Mouse (Mus musculus) heart, adult 2 months (tissue): ENCODE results near the gene Gm4131. TPM values are rescaled to one million over a fixed set of nuclear protein-coding genes. Genes with fewer than 3 reads are reported as not detected.

ENCODE experiments used
- DNase-seq, 2 experiments: peaks; one replicate each; pipeline ENCODE4 v3.0.0; 2021
- H3K27ac ChIP-seq: fragments of 200-600 bp; 2 replicates; pipeline ENCODE4 v1.8.1; 2022
- H3K27me3 ChIP-seq: fragments of 200-500 bp; 2 replicates; pipeline ENCODE4 v1.6.1; 2012; ENCODE audit warnings: mild to moderate bottlenecking, low read length, inconsistent platforms, mixed read lengths; ENCODE audit not compliant: control insufficient read depth, insufficient read depth
- H3K36me3 ChIP-seq: fragments of 200-500 bp; 2 replicates; pipeline ENCODE4 v1.6.1; 2012; ENCODE audit warnings: low read length, inconsistent platforms; ENCODE audit not compliant: control insufficient read depth, insufficient read depth
- H3K4me1 ChIP-seq: fragments of 200-500 bp; 2 replicates; pipeline ENCODE4 v1.6.1; 2011; ENCODE audit warnings: low read length; ENCODE audit not compliant: control insufficient read depth, insufficient read depth
- H3K4me3 ChIP-seq: fragments of 200-600 bp; 2 replicates; pipeline ENCODE4 v1.8.1; 2022
- H3K79me2 ChIP-seq: fragments of 200-500 bp; replicated peaks from 2 replicates; pipeline ENCODE4 v1.6.1; 2012; ENCODE audit warnings: mild to moderate bottlenecking, inconsistent platforms, low read length, moderate library complexity, mixed read lengths; ENCODE audit not compliant: control insufficient read depth, insufficient read depth
- H3K9ac ChIP-seq: fragments of 200-500 bp; 2 replicates; pipeline ENCODE4 v1.6.1; 2012; ENCODE audit warnings: low read depth, mild to moderate bottlenecking, control low read depth, inconsistent platforms, low read length, mixed read lengths
- CTCF ChIP-seq: fragments of 200-600 bp; IDR thresholded peaks from 2 replicates; pipeline ENCODE4 v1.8.1; 2022; ENCODE audit warnings: antibody characterized with exemption, mild to moderate bottlenecking, moderate library complexity
- EP300 ChIP-seq: fragments of 200-500 bp; IDR thresholded peaks from 2 replicates; pipeline ENCODE4 v1.6.1; 2011; ENCODE audit warnings: low read depth, low read length, control low read depth; ENCODE audit not compliant: insufficient read depth
- POLR2A ChIP-seq: fragments of 200-500 bp; IDR thresholded peaks from 2 replicates; pipeline ENCODE4 v1.6.1; 2011; ENCODE audit warnings: mild to moderate bottlenecking, low read depth, low read length, control low read depth; ENCODE audit not compliant: insufficient read depth
- WGBS: fragments of 180-500 bp; shearing (Covaris S2); methylation state at CpG from one replicate; pipeline ENCODE4 v1.1.7; 2018; 5-methylcytosine and 5-hydroxymethylcytosine counted together
- intact Hi-C: fragments of 180-260 bp; cut with DNase I; formaldehyde crosslinking; loops from one replicate; pipeline ENCODE4 v1.15.1; 2025
- polyA plus RNA-seq: library from polyadenylated mRNA; depleted of rRNA; stranded (reverse); fragments of >200 nt; gene quantifications from 2 replicates; pipeline ENCODE4 v1.2.3, GENCODE M21; 2012
- total RNA-seq, 2 experiments: library from RNA; stranded (reverse); gene quantifications; 2 replicates each; pipeline ENCODE4 v1.2.3; 2021

Gm4131 gene
- total and polyA plus RNA-seq, 3 experiments = not detected

DNA sequence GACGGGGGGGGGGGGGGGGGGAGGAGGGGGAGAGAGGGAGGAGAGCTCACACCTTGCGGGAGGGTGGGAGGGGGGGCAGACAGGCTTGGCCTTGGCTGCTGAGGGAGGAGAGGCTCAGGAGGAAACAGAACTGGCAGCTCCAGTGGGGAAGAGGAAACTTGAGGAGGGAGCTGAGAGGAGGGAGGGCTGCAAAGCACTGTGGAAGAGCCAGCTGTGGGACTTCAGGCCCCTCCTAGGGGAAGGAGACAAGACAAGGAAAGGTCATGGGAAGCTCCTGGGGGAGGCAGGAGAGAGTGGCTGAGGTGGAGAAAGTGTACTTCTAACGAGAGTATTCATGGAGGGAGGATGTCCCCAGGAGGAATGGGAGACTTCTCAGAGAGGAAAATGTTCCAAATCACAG lies 6.7 kb upstream of the Gm4131 start:
- WGBS = 0% methylated on average over 2 of the region's 3 CpGs

DNA sequence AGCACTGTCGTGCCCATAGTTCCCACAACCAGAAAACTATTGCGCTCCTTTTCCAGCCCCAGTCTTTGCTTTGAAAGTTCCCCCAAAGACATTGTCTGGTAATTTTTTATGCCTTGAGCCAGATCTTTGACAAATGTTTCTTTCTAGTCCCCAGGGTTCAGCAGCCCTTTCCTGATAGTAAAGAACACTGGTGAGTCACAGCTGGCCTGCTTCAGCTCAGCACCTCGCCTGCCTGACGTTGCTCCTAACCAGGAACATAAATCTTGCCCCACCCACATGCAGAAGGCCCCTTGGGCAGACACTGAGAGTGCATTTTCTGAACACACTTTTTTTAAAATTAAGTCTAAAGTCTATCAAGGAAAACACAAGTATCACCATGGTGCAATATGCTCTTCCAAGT lies 3.6 kb upstream of the Gm4131 start:
- peak in 1 of 2 experiments; percentile 38 for DNase-seq
- 33% methylated on average over 4 of the region's 4 CpGs for WGBS
- no peaks in the 10 kb centered on the region; the same call in 1 of the 2 replicates for H3K4me1 ChIP-seq
- H3K27ac ChIP-seq = no peak overlapping the region
- TF ChIP-seq CTCF (no peak), EP300 (no peak), POLR2A (no peak)
- intact Hi-C loops = no loop called here
- no peak overlapping the region for H3K9ac ChIP-seq
- no peaks in the 10 kb centered on the region for H3K27me3 ChIP-seq
- no peaks in the 10 kb centered on the region for H3K36me3 ChIP-seq
- H3K79me2 ChIP-seq = no peaks in the 10 kb centered on the region
- H3K4me3 ChIP-seq = no peak overlapping the region

More for the DNA sequence above, 6.7 kb upstream of the Gm4131 start:
- Histone ChIP-seq H3K9ac (no peak overlapping the region), H3K36me3 (no peaks in the 10 kb centered on the region), H3K79me2 (no peaks in the 10 kb centered on the region), H3K27ac (no peak overlapping the region), H3K4me1 (no peaks in the 10 kb centered on the region; the same call in 1 of the 2 replicates), H3K27me3 (no peaks in the 10 kb centered on the region), H3K4me3 (no peak overlapping the region)
- TF ChIP-seq CTCF (no peak), EP300 (no peak), POLR2A (no peak)
- DNase-seq = no peak
- intact Hi-C loops = no loop called here

DNA sequence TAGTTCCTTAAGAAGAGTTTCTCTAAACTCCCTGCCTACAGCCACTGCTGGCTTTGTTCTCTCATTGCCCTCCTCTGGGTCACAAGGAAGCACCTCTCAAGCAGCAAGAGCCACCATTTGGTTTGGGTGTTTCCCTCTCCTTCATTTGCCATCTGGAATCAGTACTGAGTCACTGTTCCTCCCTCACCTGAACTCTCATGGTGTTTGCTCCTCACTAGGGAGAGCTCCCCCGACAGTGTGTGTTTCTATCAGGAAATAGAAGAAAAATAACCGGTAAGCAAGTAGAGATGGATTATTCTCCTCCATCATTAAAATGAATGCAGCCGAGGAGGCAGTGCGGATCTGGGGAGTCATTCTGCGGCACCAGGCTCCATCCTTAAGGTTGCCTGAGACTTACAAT lies 2.7 kb upstream of the Gm4131 start:
- Histone ChIP-seq H3K9ac (no peak overlapping the region), H3K79me2 (no peaks in the 10 kb centered on the region), H3K36me3 (no peaks in the 10 kb centered on the region), H3K4me3 (no peak overlapping the region), H3K27me3 (no peaks in the 10 kb centered on the region), H3K27ac (no peak overlapping the region), H3K4me1 (no peaks in the 10 kb centered on the region; the same call in 1 of the 2 replicates)
- no peak for DNase-seq
- 90% methylated on average over 5 of the region's 5 CpGs for WGBS
- TF ChIP-seq EP300 (no peak), CTCF (no peak), POLR2A (no peak)
- intact Hi-C loops = no loop called here

DNA sequence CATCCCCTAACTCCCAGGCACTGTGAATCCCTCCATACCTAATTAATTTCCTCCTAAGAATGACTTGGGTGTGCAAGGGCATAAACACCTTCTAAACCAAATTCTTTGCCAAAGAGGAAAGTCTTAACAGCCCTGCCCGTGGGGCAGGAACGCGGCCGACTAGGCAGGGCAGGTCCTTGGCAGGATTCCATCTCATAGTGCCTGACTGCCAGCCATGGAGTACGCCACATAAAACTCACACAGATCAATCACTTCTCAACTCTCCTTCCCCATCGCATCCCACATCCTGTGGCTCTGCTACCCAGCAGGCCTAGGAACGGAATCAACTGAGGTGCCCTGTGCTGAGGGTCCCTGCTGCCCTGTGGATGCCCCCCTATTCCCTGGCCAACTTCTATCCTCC lies 3.0 kb downstream of the Gm4131 start:
- no peaks in the 10 kb centered on the region for H3K4me1 ChIP-seq
- H3K36me3 ChIP-seq = no peaks in the 10 kb centered on the region
- intact Hi-C loops = no loop called here
- H3K27ac ChIP-seq = no peak overlapping the region
- no peak overlapping the region for H3K9ac ChIP-seq
- H3K79me2 ChIP-seq = no peaks in the 10 kb centered on the region
- 62% methylated on average over 7 of the region's 7 CpGs for WGBS
- DNase-seq = no peak
- H3K27me3 ChIP-seq = no peaks in the 10 kb centered on the region
- TF ChIP-seq CTCF (no peak), EP300 (no peak), POLR2A (no peak)
- H3K4me3 ChIP-seq = no peak overlapping the region

DNA sequence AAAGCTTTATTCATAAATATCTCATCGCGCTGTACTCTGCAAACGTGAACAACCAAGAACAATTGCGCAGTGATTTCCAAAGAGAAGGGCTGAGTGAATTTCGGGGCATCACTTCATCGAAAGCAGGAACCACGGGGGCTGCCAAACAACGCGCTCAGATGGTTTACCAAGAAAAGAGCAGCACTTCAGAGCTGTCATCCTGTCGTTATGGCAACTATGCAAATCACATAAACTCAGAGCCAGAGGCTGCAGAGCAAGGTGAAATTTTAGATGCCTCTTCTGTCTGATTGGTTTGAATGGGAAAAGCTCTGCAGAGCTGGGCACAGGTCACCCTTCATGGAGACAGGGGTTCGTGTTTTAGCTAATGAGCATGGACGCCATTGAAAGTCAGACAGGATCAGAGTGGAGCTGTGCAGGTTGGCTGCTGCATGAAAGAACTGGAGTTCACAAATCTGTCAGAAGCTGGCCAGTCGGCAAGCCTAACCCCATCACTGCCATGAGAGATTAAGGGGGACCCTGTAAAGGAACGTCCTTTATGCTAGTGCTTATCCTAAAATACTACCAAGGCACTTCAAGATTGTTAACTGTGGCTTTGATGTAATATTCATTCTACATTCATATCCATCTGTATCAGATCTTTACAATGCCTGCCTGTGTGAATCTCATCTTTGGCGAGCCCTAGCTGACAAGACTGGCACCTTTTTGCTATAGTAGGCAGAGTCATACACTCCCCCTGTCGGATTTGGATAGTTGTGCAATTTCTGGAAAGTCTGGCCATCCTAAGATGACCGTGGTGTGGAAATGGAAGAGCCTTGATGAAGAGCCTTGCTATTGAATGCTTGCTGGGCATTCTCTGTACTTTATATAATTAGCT lies 4.6 kb downstream of the Gm4131 start:
- Histone ChIP-seq H3K9ac (no peak overlapping the region), H3K4me3 (no peak overlapping the region), H3K27me3 (no peaks in the 10 kb centered on the region), H3K36me3 (no peaks in the 10 kb centered on the region), H3K27ac (no peak overlapping the region), H3K4me1 (0 out of 2 replicates have a peak, but pooled peaks cover 2% of the 10 kb centered on the region), H3K79me2 (no peaks in the 10 kb centered on the region)
- WGBS = 67% methylated on average over 17 of the region's 17 CpGs
- intact Hi-C loops = no loop called here
- no peak for TF ChIP-seq EP300
- TF ChIP-seq POLR2A = no peak
- TF ChIP-seq CTCF = no peak
- no peak for DNase-seq

DNA sequence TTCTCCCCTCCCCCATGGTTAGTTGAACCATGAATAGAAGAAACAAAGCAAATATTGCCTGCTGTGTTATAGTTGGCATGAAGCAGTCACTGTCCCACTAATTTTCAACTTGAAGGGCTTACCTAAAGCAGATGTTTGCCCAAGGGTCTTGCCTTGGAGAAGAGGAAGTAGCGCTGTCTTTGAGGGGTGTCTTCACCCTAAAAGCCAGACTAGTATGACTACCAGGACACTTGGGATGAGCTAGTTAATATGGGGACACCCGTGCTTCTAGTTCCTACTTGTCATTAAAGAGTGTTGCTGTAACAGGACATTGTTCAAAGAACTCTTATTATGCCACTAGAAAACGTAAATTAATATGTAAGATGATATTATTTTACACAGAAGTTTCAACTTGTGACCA lies 9.6 kb downstream of the Gm4131 start:
- Histone ChIP-seq H3K4me3 (no peak overlapping the region), H3K79me2 (no peaks in the 10 kb centered on the region), H3K4me1 (peaks cover 7% of the 10 kb centered on the region), H3K27me3 (no peaks in the 10 kb centered on the region), H3K36me3 (no peaks in the 10 kb centered on the region), H3K27ac (no peak overlapping the region), H3K9ac (no peak overlapping the region)
- no peak for DNase-seq
- 88% methylated on average over 3 of the region's 3 CpGs for WGBS
- TF ChIP-seq POLR2A = no peak
- TF ChIP-seq EP300 = no peak
- no peak for TF ChIP-seq CTCF
- intact Hi-C loops = loop anchor here (5.0 kb wide), 1 partner anchor 65 kb away; no protein-coding TSS in a partner anchor
